Mouse (Mus musculus) heart, embryonic 14.5 days (tissue): Measurements from ENCODE around the gene Vav2. TPM values are rescaled to one million over a fixed set of nuclear protein-coding genes. Genes with fewer than 3 reads are reported as not detected.

Experiments
- ATAC-seq: fragments of 200-750 bp; cut with Nextera tagmentation; 2 replicates; pipeline ENCODE4 v1.8.0; 2017; ENCODE audit warnings: low read depth, moderate TSS enrichment; ENCODE audit not compliant: insufficient number of reproducible peaks, insufficient read depth, low FRiP score
- H3K27ac ChIP-seq, 2 experiments: fragments of 200-500 bp in 1 of 2; fragments of 300-500 bp in 1 of 2; sonication (generic) in 1 of 2; replicated peaks in 1 of 2; 2 replicates each; pipeline ENCODE4 v1.5.1; 2012 to 2014; ENCODE audit warnings: low read depth in 2 of 2, low read length in 2 of 2, control low read depth in 1 of 2, mild to moderate bottlenecking in 1 of 2, mixed read lengths in 1 of 2; ENCODE audit not compliant: control insufficient read depth in 1 of 2, insufficient read depth in 1 of 2
- H3K27me3 ChIP-seq: fragments of 300-500 bp; sonication (generic); 2 replicates; pipeline ENCODE4 v1.6.1; 2014; ENCODE audit warnings: mild to moderate bottlenecking, low read length, control low read depth; ENCODE audit not compliant: control insufficient read depth, insufficient read depth
- H3K36me3 ChIP-seq: fragments of 300-500 bp; sonication (generic); 2 replicates; pipeline ENCODE4 v1.6.1; 2014; ENCODE audit warnings: mild to moderate bottlenecking, control low read depth, low read length, mixed read lengths; ENCODE audit not compliant: control insufficient read depth, insufficient read depth
- H3K4me1 ChIP-seq, 2 experiments: fragments of 200-500 bp in 1 of 2; fragments of 300-500 bp in 1 of 2; sonication (generic) in 1 of 2; 2 replicates each; pipeline ENCODE4 v1.6.1; 2012 to 2014; ENCODE audit warnings: low read length in 2 of 2, control low read depth in 1 of 2, mixed read lengths in 1 of 2; ENCODE audit not compliant: control insufficient read depth in 2 of 2, insufficient read depth in 2 of 2
- H3K4me2 ChIP-seq: fragments of 300-500 bp; sonication (generic); 2 replicates; pipeline ENCODE4 v1.6.1; 2014; ENCODE audit warnings: mild to moderate bottlenecking, low read length
- H3K4me3 ChIP-seq, 2 experiments: fragments of 200-500 bp in 1 of 2; fragments of 300-500 bp in 1 of 2; sonication (generic) in 1 of 2; 2 replicates each; pipeline ENCODE4 v1.5.1; 2012 to 2014; ENCODE audit warnings: low read length in 2 of 2, mild to moderate bottlenecking in 2 of 2, control low read depth in 1 of 2, low read depth in 1 of 2, moderate library complexity in 1 of 2; ENCODE audit not compliant: control insufficient read depth in 1 of 2, insufficient read depth in 1 of 2
- H3K9ac ChIP-seq: fragments of 300-500 bp; sonication (generic); 2 replicates; pipeline ENCODE4 v1.6.1; 2014; ENCODE audit warnings: mild to moderate bottlenecking, low read length
- H3K9me3 ChIP-seq: fragments of 300-500 bp; sonication (generic); 2 replicates; pipeline ENCODE4 v1.6.1; 2016; ENCODE audit warnings: low read length, control low read depth; ENCODE audit not compliant: control insufficient read depth
- WGBS: fragments of 180-500 bp; shearing (Covaris S2); extraction: QIAGEN DNeasy Blood & Tissue Kit; methylation state at CpG from one replicate; pipeline ENCODE4 v1.1.7; 2014; 5-methylcytosine and 5-hydroxymethylcytosine counted together
- polyA plus RNA-seq: library from polyadenylated mRNA; unstranded; fragments of >200 nt; fragmentation: Nextera tagmentation; extraction: Ambion mirVana; gene quantifications from 2 replicates; pipeline ENCODE4 v1.2.1, GENCODE M21; 2014

The Vav2 gene
- polyA plus RNA-seq, 1 experiment from 2014 or later: 4.1 TPM

- Histone ChIP-seq H3K4me1 (peaks cover 13 to 14% of the 10 kb centered on the region in 2 experiments; a peak in 3 of 4 replicates), H3K27me3 (no peaks in the 10 kb centered on the region), H3K36me3 (no peaks in the 10 kb centered on the region), H3K4me3 (no peak overlapping the region), H3K27ac (no peak overlapping the region), H3K9me3 (no peaks in the 10 kb centered on the region), H3K4me2 (no peak overlapping the region), H3K9ac (no peak overlapping the region)
- ATAC-seq: no peak
- WGBS: 70% methylated on average over 6 of the region's 6 CpGs
Observed at GRCm38 (mm10) chr2:27337261-27337660, 89.6 kb downstream of the Vav2 start.

GRCm38 (mm10) chr2:27336600-27336999 lies 90.2 kb downstream of the Vav2 start:
- H3K9ac ChIP-seq: no peak overlapping the region
- H3K27ac ChIP-seq: no peak overlapping the region
- H3K4me3 ChIP-seq: no peak overlapping the region
- H3K4me1 ChIP-seq: peaks cover 13 to 14% of the 10 kb centered on the region in 2 experiments; a peak in 3 of 4 replicates
- no peak overlapping the region for H3K4me2 ChIP-seq
- no peaks in the 10 kb centered on the region for H3K27me3 ChIP-seq
- no peaks in the 10 kb centered on the region for H3K9me3 ChIP-seq
- 74% methylated on average over 9 of the region's 9 CpGs for WGBS
- no peaks in the 10 kb centered on the region for H3K36me3 ChIP-seq
- no peak for ATAC-seq

GRCm38 (mm10) chr2:27334816-27335215 lies 92.0 kb downstream of the Vav2 start:
- 46% methylated on average over 4 of the region's 4 CpGs for WGBS
- no peak for ATAC-seq
- Histone ChIP-seq H3K27ac (no peak overlapping the region), H3K4me1 (peaks cover 13 to 14% of the 10 kb centered on the region in 2 experiments; a peak in 3 of 4 replicates), H3K4me3 (no peak overlapping the region), H3K9ac (no peak overlapping the region), H3K4me2 (no peak overlapping the region), H3K27me3 (no peaks in the 10 kb centered on the region), H3K36me3 (no peaks in the 10 kb centered on the region), H3K9me3 (no peaks in the 10 kb centered on the region)

GRCm38 (mm10) chr2:27331560-27331959 lies 95.3 kb downstream of the Vav2 start:
- Histone ChIP-seq H3K27ac (no peak overlapping the region), H3K9ac (no peak overlapping the region), H3K9me3 (no peaks in the 10 kb centered on the region), H3K4me1 (peaks cover 23 to 36% of the 10 kb centered on the region in 2 experiments), H3K4me2 (no peak overlapping the region), H3K27me3 (no peaks in the 10 kb centered on the region), H3K4me3 (no peak overlapping the region), H3K36me3 (no peaks in the 10 kb centered on the region)
- ATAC-seq: no peak
- WGBS: 70% methylated on average over 5 of the region's 5 CpGs

- Histone ChIP-seq H3K9me3 (no peaks in the 10 kb centered on the region), H3K4me2 (no peak overlapping the region), H3K27ac (no peak overlapping the region), H3K36me3 (no peaks in the 10 kb centered on the region), H3K27me3 (no peaks in the 10 kb centered on the region), H3K4me1 (peaks cover 25 to 44% of the 10 kb centered on the region in 2 experiments), H3K9ac (no peak overlapping the region), H3K4me3 (no peak overlapping the region)
- WGBS: 74% methylated on average over 8 of the region's 8 CpGs
- ATAC-seq: no peak
Observed at GRCm38 (mm10) chr2:27330446-27330845, 96.4 kb downstream of the Vav2 start.

- no peak overlapping the region for H3K9ac ChIP-seq
- H3K27ac ChIP-seq: no peak overlapping the region
- no peak for ATAC-seq
- no peaks in the 10 kb centered on the region for H3K36me3 ChIP-seq
- H3K4me2 ChIP-seq: no peak overlapping the region
- H3K4me3 ChIP-seq: no peak overlapping the region
- no peaks in the 10 kb centered on the region for H3K27me3 ChIP-seq
- no peaks in the 10 kb centered on the region for H3K9me3 ChIP-seq
- peaks cover 28 to 43% of the 10 kb centered on the region in 2 experiments for H3K4me1 ChIP-seq
- WGBS: 84% methylated on average over 10 of the region's 10 CpGs
Observed at GRCm38 (mm10) chr2:27329386-27330060, 97.3 kb downstream of the Vav2 start.

GRCm38 (mm10) chr2:27328613-27329041 lies 98.2 kb downstream of the Vav2 start:
- Histone ChIP-seq H3K9ac (no peak overlapping the region), H3K4me2 (no peak overlapping the region)

GRCm38 (mm10) chr2:27327886-27328285 lies 98.9 kb downstream of the Vav2 start:
- Histone ChIP-seq H3K27ac (peak overlapping the region in 1 of 2 experiments; percentile 45; a peak in 3 of 4 replicates), H3K36me3 (no peaks in the 10 kb centered on the region), H3K4me1 (peaks cover 40 to 56% of the 10 kb centered on the region in 2 experiments), H3K4me2 (no peak overlapping the region), H3K9me3 (no peaks in the 10 kb centered on the region), H3K4me3 (no peak overlapping the region), H3K9ac (no peak overlapping the region), H3K27me3 (no peaks in the 10 kb centered on the region)
- ATAC-seq: no peak
- WGBS: 66% methylated on average over 4 of the region's 4 CpGs

More at GRCm38 (mm10) chr2:27328613-27329041, 98.2 kb downstream of the Vav2 start:
- no peaks in the 10 kb centered on the region for H3K27me3 ChIP-seq
- ATAC-seq: no peak
- H3K4me1 ChIP-seq: peaks cover 37 to 52% of the 10 kb centered on the region in 2 experiments
- no peaks in the 10 kb centered on the region for H3K36me3 ChIP-seq
- H3K4me3 ChIP-seq: no peak overlapping the region
- H3K9me3 ChIP-seq: no peaks in the 10 kb centered on the region
- H3K27ac ChIP-seq: peak overlapping the region; percentile 17 to 45; a peak in 2 of 4 replicates
